Mouse (Mus musculus) ES-E14 (cell line): Measurements from ENCODE around the gene Fkbp1b. TPM values are rescaled to one million over a fixed set of nuclear protein-coding genes. Genes with fewer than 3 reads are reported as not detected.

Experiments used
- DNase-seq: peaks from one replicate; pipeline ENCODE4 v3.0.0-alpha.2; 2013; ENCODE audit warnings: low read depth, low spot score
- H3K27ac ChIP-seq: 2 replicates; pipeline ENCODE4 v1.5.1; 2012; ENCODE audit warnings: low read depth, mild to moderate bottlenecking, low read length, moderate library complexity, mixed read lengths; ENCODE audit not compliant: poor library complexity, insufficient read depth, severe bottlenecking
- H3K36me3 ChIP-seq: 2 replicates; pipeline ENCODE4 v1.6.1; 2012; ENCODE audit warnings: mild to moderate bottlenecking, low read length, moderate library complexity, mixed read lengths; ENCODE audit not compliant: control insufficient read depth, poor library complexity, insufficient read depth, severe bottlenecking
- H3K4me1 ChIP-seq, 2 experiments: fragments of 150-350 bp in 1 of 2; sonication (generic) in 1 of 2; 2 replicates each; pipeline ENCODE4 v1.6.1; 2012; ENCODE audit warnings: low read length in 2 of 2, mild to moderate bottlenecking in 1 of 2, mixed read lengths in 1 of 2; ENCODE audit not compliant: control insufficient read depth in 2 of 2, insufficient read depth in 2 of 2, poor library complexity in 1 of 2
- H3K4me3 ChIP-seq, 2 experiments: fragments of 150-350 bp in 1 of 2; sonication (generic) in 1 of 2; 2 replicates each; pipeline ENCODE4 v1.5.1; 2012; ENCODE audit warnings: low read length in 2 of 2, low read depth in 1 of 2, mild to moderate bottlenecking in 1 of 2, mixed read lengths in 1 of 2; ENCODE audit not compliant: insufficient read depth in 1 of 2, poor library complexity in 1 of 2, severe bottlenecking in 1 of 2
- H3K9ac ChIP-seq: 2 replicates; pipeline ENCODE4 v1.6.1; 2012; ENCODE audit warnings: low read depth, mild to moderate bottlenecking, low read length, mixed read lengths; ENCODE audit not compliant: poor library complexity, insufficient read depth, severe bottlenecking
- H3K9me3 ChIP-seq: fragments of 150-350 bp; sonication (generic); 2 replicates; pipeline ENCODE4 v1.6.1; 2012; ENCODE audit warnings: low read depth, mild to moderate bottlenecking, low read length; ENCODE audit not compliant: control insufficient read depth, insufficient read depth
- CHD2 ChIP-seq: IDR thresholded peaks from 2 replicates; pipeline ENCODE4 v1.6.1; 2014; ENCODE audit warnings: mild to moderate bottlenecking, low read depth, low read length, inconsistent platforms
- HCFC1 ChIP-seq: IDR thresholded peaks from 2 replicates; pipeline ENCODE4 v1.6.1; 2012; ENCODE audit warnings: low read length, inconsistent platforms, borderline replicate concordance; ENCODE audit not compliant: insufficient read depth
- MAFK ChIP-seq: IDR thresholded peaks from 2 replicates; pipeline ENCODE4 v1.6.1; 2014; ENCODE audit warnings: mild to moderate bottlenecking, low read depth, low read length, inconsistent platforms; ENCODE audit not compliant: insufficient read depth
- ZC3H11A ChIP-seq: IDR thresholded peaks from 2 replicates; pipeline ENCODE4 v1.6.1; 2012; ENCODE audit warnings: low read depth, mild to moderate bottlenecking, inconsistent platforms, low read length, borderline replicate concordance
- ZNF384 ChIP-seq: IDR thresholded peaks from 2 replicates; pipeline ENCODE4 v1.6.1; 2012; ENCODE audit warnings: low read depth, low read length, inconsistent platforms
- in situ Hi-C, 2 experiments: fragments of 600-800 bp; cut with MboI; formaldehyde crosslinking; loops; one replicate each; pipeline ENCODE4 v1.15.1; 2025; ENCODE audit warnings: low sequenced_read_pairs in 2 of 2, inconsistent platforms in 1 of 2; ENCODE audit not compliant: unreplicated experiment in 2 of 2
- total RNA-seq: library from RNA; depleted of rRNA; stranded (reverse); fragments of 300-350 nt; gene quantifications from 2 replicates; pipeline ENCODE4 v1.2.3, GENCODE M21; 2012

Gene Fkbp1b
- total RNA-seq, 1 experiment, result 4.1 TPM

GRCm38 (mm10) chr12:4871260-4871659 lies 29.9 kb upstream of the Fkbp1b start:
- no peak for DNase-seq
- H3K4me1 ChIP-seq, result peaks cover 0 to 8% of the 10 kb centered on the region in 2 experiments; a peak in 2 of 4 replicates

GRCm38 (mm10) chr12:4868924-4869323 lies 27.5 kb upstream of the Fkbp1b start:
- no peak overlapping the region for H3K4me3 ChIP-seq
- H3K27ac ChIP-seq, result no peak overlapping the region
- TF ChIP-seq ZC3H11A (no peak), ZNF384 (no peak), CHD2 (no peak), HCFC1 (no peak), MAFK (no peak)
- H3K9ac ChIP-seq, result no peak overlapping the region
- DNase-seq, result no peak
- no peaks in the 10 kb centered on the region for H3K9me3 ChIP-seq
- no peaks in the 10 kb centered on the region for H3K36me3 ChIP-seq
- peaks cover 0 to under 1% of the 10 kb centered on the region in 2 experiments; a peak in 1 of 4 replicates for H3K4me1 ChIP-seq
- in situ Hi-C loops, result no loop called here

More at GRCm38 (mm10) chr12:4871260-4871659, 29.9 kb upstream of the Fkbp1b start:
- Histone ChIP-seq H3K36me3 (no peaks in the 10 kb centered on the region), H3K9ac (no peak overlapping the region), H3K4me3 (no peak overlapping the region), H3K9me3 (no peaks in the 10 kb centered on the region), H3K27ac (no peak overlapping the region)
- TF ChIP-seq ZNF384 (no peak), HCFC1 (no peak), CHD2 (no peak), ZC3H11A (no peak)
- in situ Hi-C loops, result no loop called here

- in situ Hi-C loops, result no loop called here
- H3K4me3 ChIP-seq, result no peak overlapping the region
- H3K36me3 ChIP-seq, result no peaks in the 10 kb centered on the region
- H3K27ac ChIP-seq, result no peak overlapping the region
- no peaks in the 10 kb centered on the region for H3K9me3 ChIP-seq
- peaks cover 4 to 9% of the 10 kb centered on the region in 2 experiments; a peak in 2 of 4 replicates for H3K4me1 ChIP-seq
- H3K9ac ChIP-seq, result no peak overlapping the region
- TF ChIP-seq HCFC1, result no peak
- TF ChIP-seq ZNF384, result no peak
- no peak for DNase-seq
Measured at GRCm38 (mm10) chr12:4864338-4864690, 22.9 kb upstream of the Fkbp1b start.

GRCm38 (mm10) chr12:4863654-4864337 lies 22.4 kb upstream of the Fkbp1b start:
- peaks cover 4 to 9% of the 10 kb centered on the region in 2 experiments; a peak in 2 of 4 replicates for H3K4me1 ChIP-seq
- no peak for TF ChIP-seq ZC3H11A
- no peak for TF ChIP-seq CHD2
- TF ChIP-seq MAFK, result no peak
- no peak for TF ChIP-seq HCFC1
- TF ChIP-seq ZNF384, result no peak
- no peak overlapping the region for H3K27ac ChIP-seq
- H3K9me3 ChIP-seq, result no peaks in the 10 kb centered on the region
- DNase-seq, result no peak
- no peak overlapping the region for H3K4me3 ChIP-seq
- H3K9ac ChIP-seq, result no peak overlapping the region
- no peaks in the 10 kb centered on the region for H3K36me3 ChIP-seq
- in situ Hi-C loops, result no loop called here

- DNase-seq, result no peak
- no peak overlapping the region for H3K9ac ChIP-seq
- TF ChIP-seq ZC3H11A, result no peak; the same call in 1 of the 2 replicates
- TF ChIP-seq ZNF384, result no peak
- TF ChIP-seq CHD2, result no peak
- TF ChIP-seq MAFK, result no peak
- no peak for TF ChIP-seq HCFC1
- peaks cover 4 to 9% of the 10 kb centered on the region in 2 experiments; a peak in 2 of 4 replicates for H3K4me1 ChIP-seq
- in situ Hi-C loops, result no loop called here
- H3K4me3 ChIP-seq, result no peak overlapping the region
- no peak overlapping the region for H3K27ac ChIP-seq
- peaks cover 3% of the 10 kb centered on the region; the same call in 1 of the 2 replicates for H3K36me3 ChIP-seq
- H3K9me3 ChIP-seq, result no peaks in the 10 kb centered on the region
Measured at GRCm38 (mm10) chr12:4862672-4863071, 21.3 kb upstream of the Fkbp1b start.
